Mouse (Mus musculus) cerebellum, adult 2 months (tissue): ENCODE data around the gene Prkar2b.

Source experiments
- CTCF ChIP-seq: fragments of 200-500 bp; IDR thresholded peaks from 2 replicates; pipeline ENCODE4 v1.5.1; 2011; ENCODE audit warnings: low read depth, mild to moderate bottlenecking, control low read depth, low read length, moderate library complexity, borderline replicate concordance; ENCODE audit not compliant: insufficient read depth
- POLR2A ChIP-seq: fragments of 200-500 bp; IDR thresholded peaks from 2 replicates; pipeline ENCODE4 v1.6.1; 2011; ENCODE audit warnings: low read length, control low read depth, borderline replicate concordance; ENCODE audit not compliant: insufficient read depth

- TF ChIP-seq POLR2A: no peak
- TF ChIP-seq CTCF: no peak
Measured at GRCm38 (mm10) chr12:31967536-31967935, 93.6 kb downstream of the Prkar2b start.
